Mouse (Mus musculus) 3134 (cell line): ENCODE data around the gene Mxra7.
"Not testable (repeated sequence)": the region's sequence is repeated elsewhere in the genome, so short reads cannot be mapped to it uniquely, and the experiment has no call there.

Source experiments
- DNase-seq: peaks from one replicate; pipeline ENCODE4 v3.0.0-alpha.2; 2011; ENCODE audit warnings: low spot score; ENCODE audit not compliant: insufficient read length; ENCODE audit errors: extremely low read depth

Mxra7 gene

GRCm38 (mm10) chr11:116827534-116828165, at the start of gene Mxra7:
Mxra7 (minus strand) TSS chr11:116828046.
- no peak for DNase-seq

DNA sequence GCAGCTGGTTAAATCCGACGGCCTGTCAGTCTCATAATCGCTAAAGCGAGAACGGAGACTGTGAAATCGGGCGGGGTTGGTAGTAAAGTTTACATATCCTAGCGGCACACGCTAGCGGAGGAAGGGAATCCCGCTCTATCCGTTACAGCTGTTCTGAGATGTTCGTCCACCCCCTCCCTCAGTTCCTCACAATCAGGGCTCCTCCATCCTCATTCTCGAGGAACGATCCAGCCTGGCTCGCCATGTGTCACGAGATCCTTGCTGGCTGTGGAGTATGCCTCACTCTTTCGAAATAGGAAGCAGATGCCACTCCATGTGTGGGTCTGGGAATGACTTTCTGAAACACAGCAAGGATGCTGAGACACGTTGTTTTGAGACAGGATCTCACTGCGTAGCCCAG, 46.1 kb upstream of the Mxra7 start:
- no peak for DNase-seq

- no peak for DNase-seq
Observed at GRCm38 (mm10) chr11:116871538-116871937, 43.7 kb upstream of the Mxra7 start.

- DNase-seq: no peak
Observed at GRCm38 (mm10) chr11:116869641-116870040, 41.8 kb upstream of the Mxra7 start.

DNA sequence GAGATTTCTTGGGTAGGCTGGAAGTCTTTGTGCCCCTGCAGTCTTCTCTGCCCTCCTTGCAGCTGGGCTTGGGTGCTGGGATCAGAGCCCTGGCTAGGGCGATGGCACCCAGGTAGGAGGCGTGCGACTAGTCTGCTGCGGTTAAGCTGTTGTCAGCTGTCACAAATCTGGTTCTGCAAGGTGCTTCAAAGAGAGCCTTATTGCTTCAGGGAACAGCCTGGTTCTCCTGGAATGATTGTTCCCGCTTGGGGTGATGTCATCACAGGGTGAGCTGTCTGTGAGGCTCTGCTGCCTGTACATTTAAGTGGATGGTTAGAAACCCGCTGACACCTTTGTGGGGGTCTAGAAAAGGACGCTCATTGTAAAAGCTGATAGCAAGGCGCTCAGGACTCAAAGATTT, 41.4 kb upstream of the Mxra7 start:
- no peak for DNase-seq

GRCm38 (mm10) chr11:116868129-116868528, 40.3 kb upstream of the Mxra7 start:
- DNase-seq: no peak

GRCm38 (mm10) chr11:116865945-116866585, 38.2 kb upstream of the Mxra7 start:
- DNase-seq: no peak

- no peak for DNase-seq
Observed at GRCm38 (mm10) chr11:116864444-116864843, 36.6 kb upstream of the Mxra7 start.

- DNase-seq: no peak
Observed at GRCm38 (mm10) chr11:116857183-116857850, 29.5 kb upstream of the Mxra7 start.

GRCm38 (mm10) chr11:116854279-116854678, 26.4 kb upstream of the Mxra7 start:
- no peak for DNase-seq

DNA sequence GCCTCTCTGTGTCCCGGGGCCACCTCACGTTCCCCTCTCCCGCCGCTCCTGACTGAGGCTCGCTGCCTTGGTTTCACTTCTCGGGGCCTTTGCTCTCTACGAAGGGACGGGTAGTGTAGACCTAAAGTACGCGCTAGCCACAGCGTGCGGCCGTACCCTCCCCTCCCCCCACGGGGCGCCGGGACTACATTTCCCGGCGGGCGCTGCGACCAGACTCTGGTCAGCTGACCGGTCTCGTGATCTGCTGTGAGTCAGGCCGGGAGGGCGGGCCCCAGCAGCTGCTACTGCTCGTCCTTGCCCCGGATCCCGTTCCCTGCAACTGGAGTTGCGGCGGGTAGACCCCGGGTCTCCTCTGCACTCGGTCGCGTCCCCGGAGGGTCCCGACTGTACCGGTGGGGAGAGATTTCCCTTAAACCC, 25.7 kb upstream of the Mxra7 start:
- peak; percentile 97 for DNase-seq

- peak; percentile 97 for DNase-seq
Observed at GRCm38 (mm10) chr11:116852891-116853511, 25.2 kb upstream of the Mxra7 start, which contains the start of gene Srsf2. Srsf2 (minus strand) TSS chr11:116853094.

GRCm38 (mm10) chr11:116852291-116852890, 24.5 kb upstream of the Mxra7 start, which contains the start of gene Mfsd11:
Mfsd11 (plus strand) TSS chr11:116852440.
- peak; percentile 76 for DNase-seq

- DNase-seq: no peak
Observed at GRCm38 (mm10) chr11:116851576-116852290, 23.9 kb upstream of the Mxra7 start.

GRCm38 (mm10) chr11:116850833-116851477, 23.1 kb upstream of the Mxra7 start:
- no peak for DNase-seq

- DNase-seq: no peak
Observed at GRCm38 (mm10) chr11:116850085-116850484, 22.2 kb upstream of the Mxra7 start.

DNA sequence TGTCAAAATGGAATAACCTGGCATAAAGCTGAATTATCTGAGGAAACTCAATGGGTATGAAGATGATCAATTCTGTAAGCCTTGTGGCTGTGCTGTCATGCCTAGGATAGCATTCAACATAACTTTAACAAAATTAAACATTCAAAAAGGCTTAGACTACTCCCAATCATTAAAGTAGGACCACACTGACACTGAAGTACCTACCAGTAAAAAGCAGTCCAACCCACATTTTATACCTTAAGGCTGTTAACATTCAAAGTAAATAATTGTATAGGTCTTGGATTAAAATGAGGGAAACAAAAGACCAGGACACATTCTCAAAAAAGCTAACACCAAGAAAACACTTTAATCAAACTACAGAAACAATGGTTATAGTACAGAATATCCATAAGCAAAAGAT, 21.7 kb upstream of the Mxra7 start:
- DNase-seq: no peak

- DNase-seq: not testable (repeated sequence)
Observed at GRCm38 (mm10) chr11:116848877-116849178, 21.0 kb upstream of the Mxra7 start.

- DNase-seq: no peak
Observed at GRCm38 (mm10) chr11:116848086-116848876, 20.4 kb upstream of the Mxra7 start.
